Mouse (Mus musculus) left cerebral cortex, adult 18-20 months (tissue): Measurements from ENCODE around the gene Aoc3. TPM values are rescaled to one million over a fixed set of nuclear protein-coding genes. Genes with fewer than 3 reads are reported as not detected.
"Not testable (repeated sequence)": the region's sequence is repeated elsewhere in the genome, so short reads cannot be mapped to it uniquely, and the experiment has no call there.

Experiments used
- DNase-seq, 2 experiments: peaks; one replicate each; pipeline ENCODE4 v3.0.0; 2021 to 2022; ENCODE audit warnings: low spot score in 2 of 2, mixed read lengths in 1 of 2
- long read RNA-seq, 2 experiments: library from polyadenylated mRNA; stranded (forward); transcript quantifications; one replicate each; pipeline ENCODE4 v2.0.0; 2021
- total RNA-seq, 2 experiments: library from RNA; stranded (reverse); gene quantifications; 2 replicates each; pipeline ENCODE4 v1.2.3; 2021

The Aoc3 gene
- under 1 TPM; 0.61 to 0.74 TPM for total RNA-seq
- long read RNA-seq, experiment 1, full-length matches to known transcripts, result 1 of 1 reads
- long read RNA-seq, experiment 1, partial matches to known transcripts, result 0 of 1 reads
- long read RNA-seq, experiment 1, other reads (novel, unspliced or antisense), result 0 of 1 reads
- long read RNA-seq, experiment 2, result 0 reads

DNA sequence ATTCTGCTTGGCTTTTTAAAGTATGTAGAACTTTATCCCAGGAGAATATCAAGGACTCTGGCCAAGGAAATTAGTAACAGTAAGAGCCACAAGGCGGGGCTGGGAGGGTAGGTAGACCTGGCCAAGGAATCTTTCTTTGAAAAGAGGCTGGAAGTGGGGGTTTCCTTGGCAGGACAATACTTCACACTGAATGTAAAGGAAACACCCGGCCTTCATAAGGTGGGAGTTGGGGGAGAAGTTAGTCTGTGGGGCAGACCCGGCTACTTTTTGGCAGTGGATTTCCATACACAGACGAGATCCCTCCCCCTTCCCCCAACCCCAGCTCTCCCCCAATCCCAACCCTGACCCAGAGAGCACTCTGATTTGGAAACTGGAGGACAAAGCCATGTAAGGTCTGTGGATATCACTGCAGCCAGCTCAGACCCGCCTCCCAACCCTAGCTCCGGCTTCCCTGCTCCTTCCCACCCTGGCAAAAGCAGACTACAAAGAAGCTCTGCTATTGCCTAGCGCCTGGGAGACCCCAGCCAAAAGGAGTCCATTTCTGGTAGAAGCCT, at the start of gene Aoc3:
TSS of gene Aoc3 (plus strand) at position 235 of the 554 bp plus-strand sequence.
- DNase-seq, result no peak

DNA sequence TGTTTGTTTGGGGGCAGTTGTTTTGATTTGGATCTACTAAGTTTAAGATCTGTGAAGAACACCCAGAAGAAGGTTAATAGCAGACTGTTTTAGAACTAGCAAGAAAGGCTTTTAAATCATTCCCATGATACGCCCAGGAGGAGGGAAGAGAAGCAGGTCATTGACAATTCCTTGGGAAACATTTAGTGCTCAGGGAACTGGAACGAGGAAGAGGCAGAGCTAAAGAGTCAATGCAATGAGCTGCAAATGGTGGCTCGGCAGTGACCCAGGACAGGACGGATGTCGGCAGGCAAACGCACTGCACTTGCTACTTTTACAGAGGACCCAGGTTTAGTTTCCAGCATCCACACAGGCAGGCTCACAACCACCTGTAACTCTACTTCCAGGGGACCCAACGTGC, 49.6 kb upstream of the Aoc3 start:
- DNase-seq, result no peak

DNA sequence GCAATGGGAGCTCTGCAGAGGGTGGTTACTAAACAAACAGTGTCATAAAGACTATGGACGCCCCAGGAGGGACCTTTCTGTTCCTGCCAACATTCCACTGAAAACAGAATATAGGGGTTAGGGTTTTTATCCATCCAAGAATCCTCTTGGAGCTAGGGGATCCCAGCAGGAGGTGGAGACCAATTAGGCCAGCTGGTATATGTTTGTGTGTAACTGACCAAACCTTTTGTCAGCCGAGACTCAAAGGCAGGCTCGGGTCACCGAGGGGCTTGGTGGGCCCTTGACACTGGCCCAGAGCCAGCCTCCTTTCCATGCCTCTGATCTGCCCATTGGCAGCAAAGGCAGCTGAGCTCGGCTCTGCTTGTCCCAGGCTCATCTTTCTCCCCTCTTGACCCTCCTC, 47.5 kb upstream of the Aoc3 start:
- DNase-seq, result no peak

DNA sequence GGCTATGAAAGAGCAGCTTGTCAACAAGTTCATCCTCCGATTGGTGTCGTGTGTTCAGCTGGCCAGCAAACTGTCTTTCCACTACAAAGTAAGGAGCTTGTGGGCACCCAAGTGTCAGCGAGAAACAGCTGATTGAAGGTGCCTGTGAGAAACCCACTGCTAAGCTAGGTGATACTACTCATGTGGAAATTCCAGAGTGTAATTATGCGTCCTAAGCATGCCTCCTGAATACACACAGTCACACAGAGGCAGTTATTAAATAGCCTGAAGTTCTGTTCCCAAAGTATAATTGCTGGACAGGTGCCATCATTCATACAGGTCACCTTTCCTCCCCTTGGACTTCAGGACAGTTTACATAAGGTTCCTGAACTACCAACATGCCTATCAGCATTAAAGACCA, 46.6 kb upstream of the Aoc3 start:
- no peak for DNase-seq

DNA sequence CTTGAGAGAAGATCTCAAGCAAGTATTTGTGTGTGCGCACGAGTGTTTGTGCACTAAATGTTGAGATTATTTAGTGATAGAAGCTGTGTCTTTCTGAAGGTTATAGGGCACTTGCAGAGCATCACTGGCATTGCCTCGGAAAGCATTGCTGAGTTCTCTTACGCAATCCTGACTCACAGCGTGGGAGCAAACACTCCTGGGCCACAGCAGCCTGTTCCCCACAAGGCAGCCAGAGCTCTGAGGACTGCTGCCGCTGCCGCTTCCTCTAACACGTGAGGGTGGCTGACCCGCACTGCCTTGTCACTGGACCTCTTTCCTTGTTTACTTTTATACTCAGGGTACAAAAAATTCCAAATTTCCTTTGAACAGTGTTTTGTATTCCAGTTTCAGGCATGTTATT, 43.1 kb upstream of the Aoc3 start:
- peak in 1 of 2 experiments; percentile 31 for DNase-seq

DNA sequence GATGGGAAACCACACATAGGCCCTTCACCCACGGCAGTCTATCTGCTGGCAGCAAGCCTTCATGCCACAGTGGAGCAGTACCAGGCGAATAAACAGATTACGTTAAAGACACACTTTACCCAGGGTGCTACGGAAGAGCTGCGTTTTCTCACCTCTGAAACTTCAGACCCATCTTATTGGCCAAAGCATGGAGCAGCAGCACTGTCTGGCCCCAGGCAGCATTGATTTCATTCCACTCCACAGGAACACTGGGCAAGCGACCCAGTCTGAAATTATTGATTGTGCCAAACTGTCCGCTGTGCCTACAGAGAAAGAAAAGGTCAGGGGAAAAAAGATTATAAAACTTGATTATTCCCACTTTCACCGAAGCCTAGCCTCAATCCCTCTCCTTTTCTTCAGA, 39.2 kb upstream of the Aoc3 start:
- DNase-seq, result no peak

DNA sequence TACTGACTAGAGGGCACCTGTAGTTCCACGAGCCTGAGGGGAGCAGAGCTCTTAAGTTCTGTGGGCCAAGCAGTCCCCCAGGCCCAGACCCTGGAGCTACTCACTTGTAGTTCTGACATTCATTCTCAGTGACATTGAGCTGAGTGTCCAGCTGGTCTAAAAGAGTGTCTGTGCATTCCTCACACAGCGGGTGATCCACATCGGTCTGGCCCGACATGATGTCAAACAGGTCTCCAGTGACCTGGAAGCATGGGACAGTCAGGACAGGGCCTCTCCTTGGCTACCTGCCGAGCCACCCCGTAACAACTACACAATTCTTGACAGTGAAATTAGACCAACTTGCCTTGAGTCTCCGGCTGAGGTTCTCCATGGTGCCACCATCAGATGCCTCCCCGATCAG, 35.2 kb upstream of the Aoc3 start:
- no peak for DNase-seq

DNA sequence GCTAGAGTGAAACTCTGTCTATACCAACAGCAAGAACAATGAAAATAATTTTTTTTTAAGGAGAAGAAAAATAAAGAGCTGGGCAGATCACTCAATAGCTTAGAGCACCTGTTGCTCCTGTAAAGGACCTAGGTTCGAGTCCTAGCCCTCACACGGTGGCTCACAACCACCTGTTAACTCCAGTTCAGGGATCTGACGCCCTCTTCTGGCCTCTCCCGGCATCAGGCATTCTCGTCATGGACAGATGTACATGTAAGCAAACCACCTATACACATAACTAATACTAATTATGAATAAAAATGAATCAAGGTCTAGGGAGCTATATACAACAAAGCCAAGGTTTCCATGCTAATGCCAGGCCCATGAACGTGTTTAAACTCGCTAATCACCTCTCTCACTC, 29.5 kb upstream of the Aoc3 start:
- no peak for DNase-seq

DNA sequence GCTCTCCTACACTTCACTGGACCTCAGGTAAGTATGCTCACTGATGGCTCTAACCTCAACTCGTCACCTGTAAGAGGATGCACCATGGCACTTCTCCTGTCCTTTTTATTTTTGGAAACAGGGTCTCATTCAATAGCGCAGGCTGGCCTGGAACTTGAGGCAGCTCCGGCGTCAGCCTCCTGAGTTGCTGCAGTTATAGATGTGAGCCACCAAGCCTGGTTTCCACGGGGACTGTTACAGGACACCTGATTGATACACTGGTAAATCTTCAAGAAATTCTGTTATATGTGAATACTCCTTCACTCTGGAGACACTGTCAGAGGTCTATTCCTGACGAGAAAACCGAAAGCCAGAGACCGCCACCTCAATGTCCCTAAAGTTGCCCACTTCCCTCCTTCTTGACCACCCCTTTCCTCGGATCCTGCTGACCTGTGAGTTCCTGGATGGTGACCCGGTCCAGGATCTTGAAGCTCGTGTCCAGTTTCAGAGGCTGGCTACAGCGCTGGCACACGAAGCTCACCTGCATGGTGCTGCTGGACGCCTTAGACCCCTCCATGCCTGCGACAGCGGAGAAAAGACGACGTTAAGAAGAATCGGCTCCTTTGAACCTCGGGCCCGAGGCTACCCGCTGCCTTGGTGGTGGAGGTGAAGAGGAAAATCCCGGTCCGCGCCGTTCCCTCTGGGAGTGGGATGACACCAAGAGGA, 29.0 kb upstream of the Aoc3 start:
- DNase-seq, result no peak

DNA sequence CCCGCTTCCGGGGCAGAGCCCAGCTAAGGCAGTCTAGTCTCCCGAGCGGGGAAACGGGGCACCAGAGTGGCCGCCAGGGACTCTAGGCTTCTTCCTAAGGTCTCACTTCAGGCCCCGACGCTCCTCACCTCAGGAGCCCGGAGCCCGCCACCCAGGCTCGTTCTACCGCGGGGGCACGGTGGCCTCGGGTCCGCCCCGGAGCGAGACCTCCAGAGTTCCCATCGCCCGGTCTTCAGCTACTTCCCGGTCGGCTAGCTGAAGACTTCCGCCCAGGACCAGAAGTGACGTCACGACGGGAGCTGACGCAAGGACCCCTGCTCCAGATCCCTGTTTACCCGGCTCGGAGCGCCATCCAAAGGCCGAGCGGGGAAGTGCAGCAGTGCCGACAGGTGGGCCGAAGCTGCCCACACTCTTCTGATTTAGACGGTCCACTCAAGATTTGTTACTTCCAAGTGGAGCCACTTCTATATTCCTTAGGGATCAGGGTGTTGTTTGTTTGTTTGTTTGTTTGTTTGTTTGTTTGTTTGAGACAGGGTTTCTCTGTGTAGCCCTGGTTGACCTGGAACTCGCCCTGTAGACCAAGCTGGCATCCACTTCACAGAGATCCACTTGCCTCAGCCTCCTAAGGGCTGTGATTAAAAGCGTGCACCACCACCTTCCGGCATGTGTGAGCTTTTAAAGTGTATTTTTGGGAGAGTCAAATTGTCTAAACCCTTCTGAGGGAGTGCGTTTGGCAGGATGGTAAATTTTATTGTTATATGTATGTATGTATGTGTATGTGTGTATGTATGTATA, 28.2 kb upstream of the Aoc3 start, which contains the start of gene Becn1:
TSS of gene Becn1 (minus strand) at position 283 of the 795 bp plus-strand sequence.
- peak; percentile 96 to 100 for DNase-seq

DNA sequence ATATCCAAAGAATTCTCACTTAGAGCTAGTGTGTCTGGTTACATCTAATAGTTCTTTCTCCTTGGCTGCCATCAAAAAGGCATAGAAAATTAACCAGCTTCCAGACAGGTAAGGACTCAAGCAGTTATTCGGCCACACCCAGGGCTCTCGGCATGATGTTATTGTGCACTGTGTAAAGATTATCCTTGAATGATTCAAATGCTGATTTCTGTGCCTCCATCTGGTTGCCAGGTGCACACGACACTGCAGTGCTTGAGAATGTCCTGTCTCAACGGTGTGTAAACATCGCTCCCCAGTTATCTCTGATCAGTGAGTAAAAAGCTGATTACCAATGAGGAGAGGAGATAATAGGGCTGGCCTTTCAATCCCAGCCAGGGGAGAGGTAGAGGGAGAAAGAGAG, 22.7 kb upstream of the Aoc3 start:
- DNase-seq, result no peak

DNA sequence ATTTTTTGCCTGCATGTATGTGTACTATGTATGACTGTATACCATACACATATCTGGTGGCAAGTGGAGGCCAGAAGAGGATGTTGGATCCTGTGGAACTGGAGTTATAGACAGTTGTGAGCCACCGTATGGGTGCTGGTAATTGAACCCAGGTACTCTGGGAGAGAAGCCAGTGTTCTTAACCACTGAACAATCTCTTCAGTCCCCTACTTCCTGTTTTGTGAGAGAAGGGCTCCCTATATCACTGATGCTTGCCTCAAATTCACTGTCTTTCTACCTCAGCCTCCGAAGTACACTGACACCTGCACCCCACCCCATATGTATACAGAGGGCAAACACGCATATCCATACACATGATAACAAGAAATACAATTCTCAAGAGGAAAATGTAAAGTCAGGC, 19.3 kb upstream of the Aoc3 start:
- no peak for DNase-seq

DNA sequence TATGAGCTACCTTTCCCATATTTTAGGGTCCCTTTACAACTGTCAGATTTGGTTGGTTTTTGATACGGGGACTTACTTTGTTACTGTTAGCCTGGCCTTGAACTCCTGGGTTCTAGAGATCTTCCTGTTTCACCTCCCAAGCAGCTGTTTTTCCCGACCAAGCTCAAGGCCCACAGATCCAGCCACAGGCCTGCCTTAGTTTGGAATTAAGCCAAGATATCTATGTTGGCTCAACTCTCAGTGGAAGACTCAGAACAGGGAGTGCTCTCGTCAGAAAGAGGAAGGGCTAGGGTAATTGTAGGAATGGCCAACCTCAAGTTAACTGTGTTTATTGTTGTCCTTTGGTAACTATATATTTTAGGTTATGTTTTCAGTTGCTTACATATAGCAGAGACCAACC, 18.3 kb upstream of the Aoc3 start:
- no peak for DNase-seq

DNA sequence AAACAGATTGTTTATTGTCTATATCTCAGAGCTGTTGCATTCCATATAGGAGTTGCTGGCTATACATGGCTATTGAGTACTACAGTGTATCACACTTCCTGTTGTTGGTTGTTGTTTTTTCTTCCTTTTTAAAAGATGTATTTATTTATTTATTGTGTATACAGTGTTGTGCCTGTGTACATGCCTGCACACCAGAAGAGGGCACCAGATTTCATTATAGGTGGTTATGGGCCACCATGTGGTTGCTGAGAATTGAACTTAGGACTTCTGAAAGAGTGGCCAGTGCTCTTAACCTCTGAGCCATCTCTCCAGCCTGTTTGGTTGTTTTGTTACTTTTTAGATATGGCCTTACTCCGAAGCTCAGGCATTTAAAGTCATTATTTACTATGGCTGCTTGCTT, 15.8 kb upstream of the Aoc3 start:
- DNase-seq, result no peak

DNA sequence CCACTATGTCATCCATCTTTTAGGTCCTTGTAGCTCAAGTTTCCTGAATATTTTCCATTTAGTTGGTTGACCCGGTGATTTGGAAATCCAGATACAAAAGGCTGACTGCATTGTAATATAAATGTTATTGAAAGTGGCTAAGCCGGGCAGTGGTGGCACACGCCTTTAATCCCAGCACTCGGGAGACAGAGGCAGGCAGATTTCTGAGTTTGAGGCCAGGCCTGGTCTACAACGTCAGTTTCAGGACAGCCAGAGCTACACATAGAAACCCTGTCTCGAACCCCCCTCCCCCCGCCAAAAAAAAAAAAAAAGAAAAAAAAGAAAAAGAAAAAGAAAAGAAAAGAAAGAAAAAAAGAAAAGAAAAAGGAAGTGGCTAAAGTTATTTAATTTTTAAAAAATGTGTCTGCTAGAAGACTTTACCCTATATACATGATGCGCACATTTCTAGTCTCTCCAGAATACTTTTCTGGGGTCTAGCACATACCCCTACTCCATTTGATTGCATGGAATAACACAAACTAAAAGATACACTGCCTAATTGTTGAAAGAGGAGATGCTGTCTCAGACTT, 15.2 kb upstream of the Aoc3 start:
- DNase-seq, result no peak

DNA sequence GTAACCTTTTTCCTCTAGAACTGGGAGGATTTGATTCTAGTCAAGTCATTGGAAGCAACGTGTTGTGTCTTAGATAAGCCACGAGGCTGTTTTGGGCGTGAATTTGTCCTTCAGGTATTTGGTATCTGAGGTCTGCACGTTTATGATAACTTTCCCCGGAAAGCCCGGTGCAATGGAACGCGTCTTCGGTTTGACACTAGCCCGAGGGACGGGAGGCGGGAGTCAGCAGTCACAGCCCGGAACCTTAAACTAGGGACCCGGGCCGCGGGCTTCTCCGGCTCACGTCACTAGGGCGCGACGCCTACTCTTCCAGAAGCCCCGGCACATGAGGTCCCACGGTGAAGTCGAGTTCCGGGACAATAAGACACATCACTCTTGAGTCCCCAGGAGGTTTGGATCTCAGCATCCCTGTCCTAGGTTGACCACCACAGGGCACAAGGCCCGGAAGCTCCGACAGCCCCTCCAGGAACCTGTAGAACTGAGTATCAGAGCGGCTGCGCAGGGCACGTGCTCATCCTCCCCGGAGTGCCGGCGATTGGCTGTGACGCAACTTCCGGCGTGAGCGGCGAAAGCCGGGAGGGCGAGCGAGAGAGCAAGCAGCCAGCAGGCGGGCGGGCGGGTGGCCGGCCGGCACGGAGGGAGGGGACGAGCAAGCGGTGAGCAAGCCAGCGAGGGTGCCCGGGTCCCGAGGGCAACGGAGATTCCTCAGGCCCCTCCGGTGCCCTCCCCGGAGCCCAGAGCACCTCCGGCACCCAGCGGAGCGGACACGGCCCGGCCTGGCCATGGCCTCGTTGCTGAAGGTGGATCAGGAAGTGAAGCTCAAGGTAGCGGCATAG, 14.5 kb upstream of the Aoc3 start, which contains the start of gene Psme3:
TSS of gene Psme3 (plus strand) at position 549 of the 836 bp plus-strand sequence.
- peak; percentile 92 to 96 for DNase-seq

DNA sequence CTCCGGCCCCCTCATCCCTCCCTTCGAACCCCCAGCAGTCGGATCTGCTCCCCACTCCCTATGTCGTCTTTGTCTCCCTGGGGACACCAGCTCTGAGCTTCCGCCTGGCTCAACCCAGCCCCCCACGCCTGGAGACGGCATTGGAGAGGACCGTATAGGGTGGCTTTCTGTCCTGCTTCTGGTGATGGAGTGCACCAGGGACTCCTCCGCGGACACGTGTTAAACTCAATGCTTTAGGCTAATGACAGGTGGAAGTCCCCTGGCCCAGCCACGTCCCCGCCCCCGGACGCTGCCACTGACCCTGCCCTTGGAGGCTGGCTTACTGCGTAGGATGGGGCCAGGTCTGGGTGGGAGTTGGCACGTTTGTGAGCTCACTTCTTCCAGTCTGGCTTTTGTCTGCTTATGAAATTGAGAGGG, 13.9 kb upstream of the Aoc3 start:
- DNase-seq, result no peak

DNA sequence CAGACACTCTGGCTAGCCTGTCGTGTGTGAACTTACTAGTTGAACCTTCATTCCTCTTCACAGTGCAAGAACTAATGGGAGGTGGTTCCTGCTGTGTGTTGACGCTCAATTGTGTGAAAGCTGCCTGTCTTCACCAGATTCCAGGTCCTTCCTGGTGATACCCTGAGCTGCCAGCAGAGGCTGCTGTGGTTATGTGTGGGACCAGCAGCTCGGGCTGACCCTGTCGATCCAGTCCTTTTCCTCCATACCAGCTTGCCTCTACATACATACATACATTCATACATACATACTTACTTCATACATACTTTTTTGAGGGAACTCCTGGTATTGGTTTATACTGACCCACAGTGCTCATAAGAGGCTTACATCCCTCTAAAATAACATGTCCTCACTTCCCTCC, 6.8 kb upstream of the Aoc3 start:
- peak; percentile 71 to 73 for DNase-seq

DNA sequence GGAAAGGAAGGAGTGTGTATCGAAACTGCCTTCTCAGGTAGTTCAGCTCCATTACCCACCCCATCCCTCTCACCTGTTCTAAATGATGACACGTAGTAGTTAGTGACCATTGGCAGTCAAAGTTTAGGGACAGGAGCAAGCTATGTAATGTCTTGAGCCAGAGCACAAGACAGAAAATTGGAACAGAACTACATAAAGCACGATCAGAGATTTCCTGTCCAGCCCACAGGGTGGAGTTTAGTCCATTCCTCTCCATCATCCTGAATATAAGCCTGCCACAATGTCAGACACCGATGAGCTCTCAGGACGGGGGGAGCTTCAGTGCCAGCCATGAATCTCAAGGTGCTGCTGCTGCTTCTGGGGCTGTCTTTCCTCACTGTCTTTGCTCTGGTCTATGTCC, 5.6 kb upstream of the Aoc3 start, which contains the start of gene Aoc2:
TSS of gene Aoc2 (plus strand) at position 301 of the 400 bp plus-strand sequence.
- no peak for DNase-seq

DNA sequence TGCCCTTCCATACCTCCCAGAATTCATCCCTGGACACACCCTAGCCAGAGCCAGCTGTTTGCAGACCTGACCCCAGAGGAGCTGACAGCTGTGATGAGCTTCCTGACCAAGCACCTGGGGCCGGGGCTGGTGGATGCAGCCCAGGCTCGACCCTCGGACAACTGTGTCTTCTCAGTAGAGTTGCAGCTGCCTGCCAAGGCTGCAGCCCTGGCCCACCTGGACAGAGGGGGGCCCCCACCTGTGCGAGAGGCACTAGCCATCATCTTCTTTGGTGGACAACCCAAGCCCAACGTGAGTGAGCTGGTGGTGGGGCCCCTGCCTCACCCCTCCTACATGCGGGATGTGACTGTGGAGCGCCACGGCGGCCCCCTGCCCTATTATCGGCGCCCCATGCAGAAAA, 5.2 kb upstream of the Aoc3 start:
- DNase-seq, result not testable (repeated sequence)

DNA sequence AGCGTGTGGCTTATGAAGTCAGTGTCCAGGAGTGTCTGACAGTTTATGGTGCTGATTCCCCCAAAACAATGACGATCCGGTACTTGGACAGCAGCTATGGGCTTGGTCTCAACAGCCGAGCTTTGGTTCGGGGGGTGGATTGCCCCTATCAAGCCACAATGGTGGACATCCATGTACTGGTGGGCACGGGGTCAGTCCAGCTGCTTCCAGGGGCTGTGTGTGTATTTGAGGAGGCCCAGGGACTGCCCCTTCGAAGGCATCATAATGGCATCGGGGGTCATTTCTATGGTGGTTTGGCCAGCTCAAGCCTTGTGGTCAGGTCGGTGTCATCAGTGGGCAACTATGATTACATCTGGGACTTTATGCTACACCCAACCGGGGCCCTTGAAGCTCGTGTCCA, 4.3 kb upstream of the Aoc3 start:
- no peak for DNase-seq
